Mouse (Mus musculus): ENCODE measurements around the gene Gm45618.
"Not testable (repeated sequence)": the region's sequence is repeated elsewhere in the genome, so short reads cannot be mapped to it uniquely, and the experiment has no call there.

Gm45618 gene

GRCm38 (mm10) chr7:142120629-142121028 lies at the start of gene Gm45618:
TSS of gene Gm45618 (minus strand) at chr7:142120729.
- DNase-seq (ENCODE audit: low read depth, low spot score) = not testable (repeated sequence)

DNA sequence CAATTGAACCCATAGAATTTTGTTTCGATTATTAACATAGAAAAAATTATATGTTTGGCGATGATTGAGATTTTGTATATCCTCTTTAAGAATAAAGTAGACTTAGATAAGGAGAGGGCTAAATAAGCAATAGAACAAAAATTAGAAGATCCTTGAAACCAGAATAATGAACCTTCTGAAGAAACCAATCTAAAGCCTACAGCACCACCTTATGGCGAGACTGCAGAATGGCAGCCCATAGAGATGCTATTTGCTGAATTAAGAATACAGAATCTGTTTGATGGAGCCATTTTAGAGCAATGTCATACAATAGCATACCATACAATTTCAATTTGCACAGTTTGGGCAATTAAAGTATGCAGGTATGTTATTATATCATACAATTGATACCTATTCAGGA lies 49.3 kb upstream of the Gm45618 start:
- no peak for DNase-seq (ENCODE audit: low read depth, low spot score)

DNA sequence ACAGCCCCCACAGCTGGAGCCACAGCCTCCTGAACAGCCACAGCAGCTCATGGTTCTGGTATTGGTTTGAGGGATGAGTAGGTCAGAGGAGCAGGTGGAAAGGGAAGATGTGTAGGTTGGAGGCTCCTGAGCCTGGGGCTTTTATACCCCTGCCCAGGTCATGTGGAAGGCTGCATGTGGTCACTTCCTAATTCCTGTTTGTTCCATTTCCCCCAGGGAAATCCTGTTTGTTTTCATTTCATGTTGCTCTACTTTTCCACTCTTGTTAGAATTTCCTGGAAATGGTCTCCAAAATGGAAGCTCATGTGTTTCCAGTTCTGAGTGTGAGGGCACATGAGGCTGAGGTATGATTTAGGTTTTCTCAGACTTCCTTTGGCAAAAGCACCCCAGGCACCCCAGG lies 45.1 kb upstream of the Gm45618 start, which contains the start of gene Gm4553:
TSS of gene Gm4553 (minus strand) at position 101 of the 400 bp plus-strand sequence.
- not testable (repeated sequence) for DNase-seq (ENCODE audit: low read depth, low spot score)

DNA sequence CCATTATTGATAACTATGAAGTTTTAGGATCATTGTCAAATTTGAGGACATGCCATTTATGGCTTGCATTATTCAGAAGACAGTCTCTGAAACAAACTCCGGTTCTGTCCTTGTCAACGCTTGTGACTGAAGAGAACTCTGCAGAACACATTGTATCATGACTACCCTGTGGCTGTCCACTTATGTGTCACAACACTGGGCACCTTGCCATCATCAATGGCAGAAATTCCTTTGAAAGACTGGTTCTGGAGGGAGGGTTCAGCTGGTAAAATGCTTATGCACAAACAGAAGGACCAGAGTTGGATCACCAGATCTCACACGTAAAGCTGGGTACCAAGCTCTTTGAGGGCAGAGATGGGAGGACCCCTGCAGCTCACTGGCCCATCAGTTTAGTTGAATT lies 38.8 kb upstream of the Gm45618 start:
- DNase-seq (ENCODE audit: low read depth, low spot score) = no peak

GRCm38 (mm10) chr7:142157013-142157412 lies 36.5 kb upstream of the Gm45618 start, which contains the start of gene Gm29735:
TSS of gene Gm29735 (minus strand) at chr7:142157113.
- DNase-seq (ENCODE audit: low read depth, low spot score) = not testable (repeated sequence)

DNA sequence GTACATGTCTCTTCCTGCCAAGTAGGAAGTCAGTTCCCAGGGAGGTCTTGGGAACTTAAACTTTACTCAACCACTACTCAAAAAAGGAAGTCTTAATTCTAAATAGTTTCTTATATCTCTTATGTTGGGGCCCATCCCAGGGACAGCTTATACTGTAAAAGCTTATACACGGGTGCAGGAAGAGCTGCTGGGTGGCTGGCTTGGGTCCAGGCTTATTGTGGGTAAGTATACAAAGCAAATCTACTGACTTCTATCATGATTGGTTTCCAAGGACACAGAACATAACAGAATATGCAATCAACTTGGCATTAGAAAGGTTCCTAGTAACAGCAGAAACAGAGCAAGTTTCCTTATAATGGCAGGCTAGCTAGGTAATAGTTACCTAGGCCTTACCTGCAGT lies 34.8 kb upstream of the Gm45618 start:
- DNase-seq (ENCODE audit: low read depth, low spot score) = no peak

- no peak for DNase-seq (ENCODE audit: low read depth, low spot score)
Observed at GRCm38 (mm10) chr7:142152191-142152590, 31.7 kb upstream of the Gm45618 start.

GRCm38 (mm10) chr7:142148633-142149032 lies 28.1 kb upstream of the Gm45618 start:
- DNase-seq (ENCODE audit: low read depth, low spot score) = no peak

DNA sequence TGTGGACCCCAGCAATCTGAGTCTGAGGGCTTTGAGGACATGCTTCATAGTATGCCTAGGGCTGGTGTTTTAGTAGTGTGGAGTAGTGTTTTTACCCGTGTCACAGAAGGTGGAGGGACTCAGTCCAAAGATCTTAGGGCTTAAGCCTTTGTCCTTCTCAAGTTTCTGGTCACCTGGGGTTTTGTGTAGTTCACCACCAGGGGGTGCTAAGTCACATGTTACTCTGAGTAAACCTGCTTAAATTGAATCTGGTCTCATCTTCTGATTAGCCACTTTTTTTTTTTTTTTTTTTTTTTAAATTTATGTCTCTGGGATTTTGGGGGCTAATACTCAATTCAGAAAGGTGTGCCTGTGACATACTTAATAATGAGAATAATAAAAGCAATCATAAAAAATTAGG lies 25.5 kb upstream of the Gm45618 start:
- DNase-seq (ENCODE audit: low read depth, low spot score) = peak; percentile 19

GRCm38 (mm10) chr7:142145413-142145940 lies 24.9 kb upstream of the Gm45618 start:
- DNase-seq (ENCODE audit: low read depth, low spot score) = peak; percentile 56

- no peak for DNase-seq (ENCODE audit: low read depth, low spot score)
Observed at GRCm38 (mm10) chr7:142144507-142144906, 24.0 kb upstream of the Gm45618 start, which contains the start of gene Gm45337. TSS of gene Gm45337 (minus strand) at chr7:142144607.

- DNase-seq (ENCODE audit: low read depth, low spot score) = not testable (repeated sequence)
Observed at GRCm38 (mm10) chr7:142143506-142144010, 23.0 kb upstream of the Gm45618 start.

GRCm38 (mm10) chr7:142140696-142141095 lies 20.2 kb upstream of the Gm45618 start:
- DNase-seq (ENCODE audit: low read depth, low spot score) = no peak

GRCm38 (mm10) chr7:142135934-142136333 lies 15.4 kb upstream of the Gm45618 start, which contains the start of gene Gm39115:
TSS of gene Gm39115 (minus strand) at chr7:142136034.
- DNase-seq (ENCODE audit: low read depth, low spot score) = not testable (repeated sequence)

DNA sequence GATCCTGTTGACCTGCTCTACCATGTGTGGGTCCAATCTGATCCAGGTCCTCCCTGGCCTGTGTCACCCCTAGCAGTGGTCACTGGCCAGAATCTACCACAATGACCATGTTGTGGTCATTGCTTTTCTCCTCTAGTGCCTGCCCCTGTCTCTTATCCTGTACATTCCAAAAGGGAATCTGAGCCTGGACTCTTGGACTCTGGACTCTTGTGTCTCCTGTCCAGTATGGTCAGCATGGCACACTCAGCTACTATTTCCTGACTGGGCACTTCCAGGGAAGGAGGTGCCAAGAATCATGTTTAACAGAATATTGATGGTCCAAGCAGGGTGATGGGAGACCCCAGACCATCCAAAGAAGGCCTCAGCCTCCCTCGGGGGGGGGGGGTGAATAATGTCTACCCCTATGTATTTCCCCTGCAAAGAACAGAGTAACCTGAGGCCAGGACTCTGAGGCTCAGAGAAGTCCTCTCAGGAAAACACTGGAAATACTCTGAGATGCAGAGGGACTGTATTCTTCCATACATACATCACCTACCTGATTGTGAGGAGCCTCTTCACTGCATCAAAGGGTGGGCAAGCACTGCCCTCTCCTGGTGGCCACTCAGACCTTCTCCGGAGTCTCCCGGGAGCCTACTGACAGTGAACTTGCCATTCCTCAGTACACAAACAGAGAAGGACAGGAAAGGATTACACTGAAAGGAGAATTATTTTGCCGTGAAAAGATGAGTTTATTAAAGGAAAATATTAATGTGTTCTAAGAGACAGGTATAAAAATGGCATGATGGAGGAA lies 13.9 kb upstream of the Gm45618 start:
- DNase-seq (ENCODE audit: low read depth, low spot score) = peak; percentile 9

DNA sequence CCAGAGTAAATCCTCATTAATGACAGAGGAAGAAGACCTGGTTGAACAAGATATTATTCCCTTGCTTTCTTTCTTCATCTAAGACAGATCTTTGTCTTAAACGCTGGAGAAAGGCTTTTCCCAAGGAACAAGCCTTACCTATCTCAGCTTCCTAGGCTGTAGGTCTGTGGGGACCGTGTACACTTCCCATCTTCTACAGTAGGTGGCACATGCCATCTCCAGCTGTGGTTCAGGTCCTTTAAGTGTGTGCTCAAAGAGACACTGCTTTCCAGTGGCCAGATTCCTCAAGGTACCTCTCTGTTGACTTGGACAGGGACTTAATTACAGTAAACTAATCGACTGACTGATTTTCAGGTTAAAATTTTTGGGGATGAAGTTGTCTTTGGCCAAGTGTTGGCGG lies 8.3 kb upstream of the Gm45618 start:
- no peak for DNase-seq (ENCODE audit: low read depth, low spot score)

- DNase-seq (ENCODE audit: low read depth, low spot score) = no peak
Observed at GRCm38 (mm10) chr7:142119632-142120031, 897 bp downstream of the Gm45618 start.

GRCm38 (mm10) chr7:142104747-142105146 lies 15.8 kb downstream of the Gm45618 start:
- no peak for DNase-seq (ENCODE audit: low read depth, low spot score)

- peak; percentile 64 for DNase-seq (ENCODE audit: low read depth, low spot score)
Observed at GRCm38 (mm10) chr7:142097776-142098175, 22.8 kb downstream of the Gm45618 start.

GRCm38 (mm10) chr7:142096701-142097100 lies 23.8 kb downstream of the Gm45618 start:
- no peak for DNase-seq (ENCODE audit: low read depth, low spot score)

DNA sequence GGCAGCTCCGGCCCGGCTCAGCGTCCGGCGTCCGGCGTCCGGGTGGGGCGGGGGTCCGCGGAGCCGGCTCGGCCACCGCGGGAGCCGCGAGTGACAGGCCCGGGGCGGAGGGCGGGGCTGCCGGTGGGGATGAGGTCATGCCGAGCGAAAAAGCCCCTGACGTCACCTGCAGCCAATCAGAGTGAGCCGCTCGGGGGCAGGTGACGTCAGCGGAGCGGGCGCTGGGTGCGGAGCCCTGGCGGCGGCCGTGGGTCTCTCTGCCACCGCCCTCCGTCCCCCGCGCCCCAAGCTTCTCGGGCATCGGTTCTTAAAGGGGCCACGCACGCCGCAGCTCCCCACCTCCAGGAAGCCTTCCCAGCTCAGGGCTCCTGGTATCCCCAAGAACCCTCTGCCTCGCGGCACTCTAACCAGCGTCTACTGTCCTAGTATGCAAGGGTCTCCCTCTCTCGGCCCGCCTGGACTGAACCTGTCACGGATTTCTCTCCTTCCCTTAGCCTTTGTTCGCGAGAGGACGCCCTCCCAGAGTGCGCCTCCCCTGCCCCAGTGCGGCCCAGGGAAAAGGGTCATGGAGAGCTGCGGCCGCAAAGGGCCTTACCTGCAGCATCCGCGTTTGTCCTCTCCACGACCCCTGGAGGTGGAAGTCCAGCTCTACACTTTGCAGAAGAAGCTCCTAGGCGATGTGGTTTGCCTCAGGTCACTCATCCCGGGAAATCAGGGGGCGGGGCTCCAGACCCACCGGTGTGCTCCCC lies 25.2 kb downstream of the Gm45618 start, which contains the start of gene Dusp8:
TSS of gene Dusp8 (minus strand) at position 661 of the 749 bp plus-strand sequence.
- peak; percentile 86 for DNase-seq (ENCODE audit: low read depth, low spot score)
